Mouse (Mus musculus) limb, embryonic 14.5 days (tissue): ENCODE data around the gene Slc35g2. TPM values are rescaled to one million over a fixed set of nuclear protein-coding genes. Genes with fewer than 3 reads are reported as not detected.

ENCODE experiments used
- ATAC-seq: fragments of 200-750 bp; cut with Nextera tagmentation; 2 replicates; pipeline ENCODE4 v1.8.0; 2017; ENCODE audit warnings: low read depth, moderate number of reproducible peaks, moderate TSS enrichment; ENCODE audit not compliant: low FRiP score
- DNase-seq: peaks from one replicate; pipeline ENCODE4 v3.0.0-alpha.2; 2015; ENCODE audit warnings: low spot score
- H3K27ac ChIP-seq: fragments of 300-500 bp; sonication (generic); replicated peaks from 2 replicates; pipeline ENCODE4 v1.5.1; 2014; ENCODE audit warnings: low read depth, mild to moderate bottlenecking, low read length, moderate library complexity, mixed read lengths
- H3K27me3 ChIP-seq: fragments of 300-500 bp; sonication (generic); 2 replicates; pipeline ENCODE4 v1.6.1; 2014; ENCODE audit warnings: low read length, mixed read lengths; ENCODE audit not compliant: control insufficient read depth, insufficient read depth
- H3K36me3 ChIP-seq: fragments of 300-500 bp; sonication (generic); 2 replicates; pipeline ENCODE4 v1.6.1; 2014; ENCODE audit warnings: mild to moderate bottlenecking, low read length, moderate library complexity, mixed read lengths; ENCODE audit not compliant: control insufficient read depth, insufficient read depth
- H3K4me1 ChIP-seq: fragments of 300-500 bp; sonication (generic); 2 replicates; pipeline ENCODE4 v1.6.1; 2014; ENCODE audit warnings: antibody characterized with exemption, low read length, mixed read lengths; ENCODE audit not compliant: control insufficient read depth, insufficient read depth
- H3K4me2 ChIP-seq: fragments of 300-500 bp; sonication (generic); replicated peaks from 2 replicates; pipeline ENCODE4 v1.6.1; 2014; ENCODE audit warnings: low read depth, mild to moderate bottlenecking, low read length, moderate library complexity; ENCODE audit not compliant: severe bottlenecking
- H3K4me3 ChIP-seq: fragments of 300-500 bp; sonication (generic); replicated peaks from 2 replicates; pipeline ENCODE4 v1.5.1; 2014; ENCODE audit warnings: low read length
- H3K9ac ChIP-seq: fragments of 300-500 bp; sonication (generic); 2 replicates; pipeline ENCODE4 v1.6.1; 2014; ENCODE audit warnings: mild to moderate bottlenecking, low read depth, low read length, moderate library complexity; ENCODE audit not compliant: severe bottlenecking
- H3K9me3 ChIP-seq: fragments of 300-500 bp; sonication (generic); 2 replicates; pipeline ENCODE4 v1.6.1; 2016; ENCODE audit warnings: low read length; ENCODE audit not compliant: control insufficient read depth
- POLR2A ChIP-seq: fragments of 200-500 bp; IDR thresholded peaks from 2 replicates; pipeline ENCODE4 v1.8.0; 2012; ENCODE audit warnings: inconsistent platforms, mild to moderate bottlenecking, moderate library complexity, borderline replicate concordance; ENCODE audit not compliant: insufficient read depth, insufficient read length; ENCODE audit errors: extremely low read depth
- WGBS: fragments of 180-500 bp; shearing (Covaris S2); extraction: QIAGEN DNeasy Blood & Tissue Kit; methylation state at CpG from one replicate; pipeline ENCODE4 v1.1.7; 2014; 5-methylcytosine and 5-hydroxymethylcytosine counted together
- polyA plus RNA-seq, 2 experiments: library from polyadenylated mRNA; depleted of rRNA in 1 of 2; stranded (reverse) in 1 of 2; unstranded in 1 of 2; fragments of >200 nt; fragmentation: Nextera tagmentation in 1 of 2; extraction: Ambion mirVana in 1 of 2; gene quantifications; 2 replicates each; pipeline versions ENCODE4 v1.2.1 to v1.2.3; 2012 to 2014

Slc35g2 gene
- polyA plus RNA-seq, 2 experiments, result 1.8 to 4.1 TPM

- Histone ChIP-seq H3K4me1 (peaks cover 7% of the 10 kb centered on the region), H3K36me3 (no peaks in the 10 kb centered on the region), H3K27ac (no peak overlapping the region), H3K9ac (no peak overlapping the region), H3K4me3 (no peak overlapping the region), H3K27me3 (no peaks in the 10 kb centered on the region), H3K9me3 (no peaks in the 10 kb centered on the region), H3K4me2 (no peak overlapping the region)
- 83% methylated on average over 4 of the region's 4 CpGs for WGBS
- TF ChIP-seq POLR2A, result no peak
- DNase-seq, result no peak
- no peak for ATAC-seq
These were observed 13.1 kb upstream of the Slc35g2 start for GRCm38 (mm10) chr9:100584031-100584430.

- H3K4me1 ChIP-seq, result peaks cover 7% of the 10 kb centered on the region
- H3K9ac ChIP-seq, result no peak overlapping the region
- WGBS, result 59% methylated on average over 13 of the region's 13 CpGs
- H3K36me3 ChIP-seq, result no peaks in the 10 kb centered on the region
- no peak for TF ChIP-seq POLR2A
- DNase-seq, result peak; percentile 14
- H3K27me3 ChIP-seq, result no peaks in the 10 kb centered on the region
- H3K27ac ChIP-seq, result no peak overlapping the region
- no peaks in the 10 kb centered on the region for H3K9me3 ChIP-seq
- ATAC-seq, result no peak
- H3K4me2 ChIP-seq, result no peak overlapping the region
- H3K4me3 ChIP-seq, result no peak overlapping the region
These were observed 12.1 kb upstream of the Slc35g2 start for GRCm38 (mm10) chr9:100582883-100583575.

- H3K36me3 ChIP-seq, result no peaks in the 10 kb centered on the region
- no peaks in the 10 kb centered on the region for H3K9me3 ChIP-seq
- no peak overlapping the region for H3K9ac ChIP-seq
- TF ChIP-seq POLR2A, result no peak
- DNase-seq, result peak; percentile 48
- no peaks in the 10 kb centered on the region for H3K27me3 ChIP-seq
- H3K4me3 ChIP-seq, result no peak overlapping the region
- no peak overlapping the region for H3K27ac ChIP-seq
- 38% methylated on average over 13 of the region's 13 CpGs for WGBS
- no peak overlapping the region for H3K4me2 ChIP-seq
- peaks cover 7% of the 10 kb centered on the region for H3K4me1 ChIP-seq
- ATAC-seq, result peak; percentile 74
These were observed 10.9 kb upstream of the Slc35g2 start for GRCm38 (mm10) chr9:100581543-100582492.

GRCm38 (mm10) chr9:100580196-100580740 lies 9.4 kb upstream of the Slc35g2 start:
- no peak overlapping the region for H3K27ac ChIP-seq
- no peak overlapping the region for H3K9ac ChIP-seq
- H3K9me3 ChIP-seq, result no peaks in the 10 kb centered on the region
- no peaks in the 10 kb centered on the region for H3K36me3 ChIP-seq
- DNase-seq, result no peak
- H3K27me3 ChIP-seq, result no peaks in the 10 kb centered on the region
- H3K4me2 ChIP-seq, result no peak overlapping the region
- H3K4me3 ChIP-seq, result no peak overlapping the region
- TF ChIP-seq POLR2A, result no peak
- no peak for ATAC-seq
- whole genome bisulfite sequencing, result 78% methylated on average over 20 of the region's 20 CpGs
- H3K4me1 ChIP-seq, result peaks cover 7% of the 10 kb centered on the region

DNA sequence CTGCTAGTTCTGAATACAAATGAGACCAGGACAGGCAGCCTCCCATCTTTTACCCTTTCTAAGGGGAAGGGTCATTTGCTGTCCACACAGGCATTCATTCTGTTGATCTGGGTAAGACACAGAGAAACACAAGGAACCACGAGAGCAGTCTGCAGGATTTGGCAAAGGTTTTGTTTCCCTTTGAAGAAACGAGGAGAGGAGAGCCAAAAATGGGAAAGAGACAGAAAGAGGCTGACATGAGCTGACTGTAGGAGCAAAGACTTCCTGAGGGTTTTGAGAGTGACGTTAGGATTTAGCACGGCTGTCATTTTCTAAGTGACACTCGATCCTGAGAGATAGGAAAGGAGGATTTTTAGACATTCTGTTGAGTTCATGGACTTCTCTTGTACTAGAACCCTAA lies 3.1 kb upstream of the Slc35g2 start:
- no peak overlapping the region for H3K4me2 ChIP-seq
- no peak for TF ChIP-seq POLR2A
- peaks cover 8% of the 10 kb centered on the region; the same call in 1 of the 2 replicates for H3K27me3 ChIP-seq
- H3K4me1 ChIP-seq, result no peaks in the 10 kb centered on the region
- ATAC-seq, result no peak
- no peak for DNase-seq
- H3K9me3 ChIP-seq, result no peaks in the 10 kb centered on the region
- 58% methylated on average over 5 of the region's 5 CpGs for WGBS
- H3K36me3 ChIP-seq, result no peaks in the 10 kb centered on the region
- H3K4me3 ChIP-seq, result no peak overlapping the region
- H3K27ac ChIP-seq, result no peak overlapping the region
- no peak overlapping the region for H3K9ac ChIP-seq
